Mouse (Mus musculus): Measurements from ENCODE around the gene Gsk3b.

Gene Gsk3b

GRCm38 (mm10) chr16:38282559-38283160 is 193.9 kb downstream of the Gsk3b start:
- no peak for DNase-seq (ENCODE audit: low spot score in 2 of 2)

GRCm38 (mm10) chr16:38283300-38283699 is 194.5 kb downstream of the Gsk3b start:
- DNase-seq (ENCODE audit: low spot score in 2 of 2) = no peak

- no peak for DNase-seq (ENCODE audit: low spot score in 2 of 2)
Measured at GRCm38 (mm10) chr16:38285801-38286200, 197.0 kb downstream of the Gsk3b start.

GRCm38 (mm10) chr16:38286541-38286940 is 197.7 kb downstream of the Gsk3b start:
- DNase-seq (ENCODE audit: low spot score in 2 of 2) = no peak

GRCm38 (mm10) chr16:38287357-38287756 is 198.6 kb downstream of the Gsk3b start:
- no peak for DNase-seq (ENCODE audit: low spot score in 2 of 2)

GRCm38 (mm10) chr16:38287762-38288161 is 199.0 kb downstream of the Gsk3b start:
- no peak for DNase-seq (ENCODE audit: low spot score in 2 of 2)

- no peak for DNase-seq (ENCODE audit: low spot score in 2 of 2)
Measured at GRCm38 (mm10) chr16:38288851-38289250, 200.1 kb downstream of the Gsk3b start.

GRCm38 (mm10) chr16:38290151-38290550 is 201.3 kb downstream of the Gsk3b start:
- no peak for DNase-seq (ENCODE audit: low spot score in 2 of 2)

GRCm38 (mm10) chr16:38294685-38295348 is 206.0 kb downstream of the Gsk3b start, which contains the start of gene Nr1i2:
Nr1i2 (minus strand) TSS chr16:38294824.
- DNase-seq (ENCODE audit: low spot score in 2 of 2) = no peak

GRCm38 (mm10) chr16:38295349-38295930 is 206.6 kb downstream of the Gsk3b start:
- no peak for DNase-seq (ENCODE audit: low spot score in 2 of 2)

Data from right cerebral cortex, postnatal 10 days (tissue).